Mouse (Mus musculus) hindbrain, embryonic 12.5 days (tissue): ENCODE results near the gene Qrsl1. TPM values are rescaled to one million over a fixed set of nuclear protein-coding genes. Genes with fewer than 3 reads are reported as not detected.
"Not testable (repeated sequence)": the region's sequence is repeated elsewhere in the genome, so short reads cannot be mapped to it uniquely, and the experiment has no call there.

ENCODE experiments used
- ATAC-seq: fragments of 200-750 bp; cut with Nextera tagmentation; 2 replicates; pipeline ENCODE4 v1.8.0; 2017; ENCODE audit warnings: moderate TSS enrichment; ENCODE audit not compliant: low FRiP score
- H3K27ac ChIP-seq: fragments of 300-500 bp; sonication (generic); 2 replicates; pipeline ENCODE4 v1.5.1; 2016; ENCODE audit warnings: mild to moderate bottlenecking
- H3K27me3 ChIP-seq: fragments of 300-500 bp; sonication (generic); 2 replicates; pipeline ENCODE4 v1.6.1; 2016; ENCODE audit warnings: mild to moderate bottlenecking
- H3K36me3 ChIP-seq: fragments of 300-500 bp; sonication (generic); 2 replicates; pipeline ENCODE4 v1.6.1; 2016; ENCODE audit warnings: mild to moderate bottlenecking
- H3K4me1 ChIP-seq: fragments of 300-500 bp; sonication (generic); 2 replicates; pipeline ENCODE4 v1.6.1; 2016
- H3K4me2 ChIP-seq: fragments of 300-500 bp; sonication (generic); replicated peaks from 2 replicates; pipeline ENCODE4 v1.6.1; 2016; ENCODE audit warnings: mild to moderate bottlenecking
- H3K4me3 ChIP-seq: fragments of 300-500 bp; sonication (generic); 2 replicates; pipeline ENCODE4 v1.5.1; 2016; ENCODE audit warnings: mild to moderate bottlenecking
- H3K9ac ChIP-seq: fragments of 300-500 bp; sonication (generic); 2 replicates; pipeline ENCODE4 v1.6.1; 2016; ENCODE audit warnings: mild to moderate bottlenecking, moderate library complexity
- H3K9me3 ChIP-seq: fragments of 300-500 bp; sonication (generic); replicated peaks from 2 replicates; pipeline ENCODE4 v1.6.1; 2016; ENCODE audit warnings: mild to moderate bottlenecking
- WGBS: fragments of 180-500 bp; shearing (Covaris S2); methylation state at CpG from one replicate; pipeline ENCODE4 v1.1.7; 2016; 5-methylcytosine and 5-hydroxymethylcytosine counted together
- polyA plus RNA-seq: library from polyadenylated mRNA; unstranded; fragments of >200 nt; fragmentation: Nextera tagmentation; extraction: Ambion mirVana; gene quantifications from 2 replicates; pipeline ENCODE4 v1.2.1, GENCODE M21; 2016

The Qrsl1 gene
- polyA plus RNA-seq = 22.7 and 24.1 TPM in 2 replicates

- no peaks in the 10 kb centered on the region for H3K9me3 ChIP-seq
- peak within 1 kb of the TSS; percentile 67 for H3K9ac ChIP-seq
- no peaks in the 10 kb centered on the region for H3K27me3 ChIP-seq
- ATAC-seq = peak; percentile 98
- WGBS = under 1% methylated on average over 40 of the region's 40 CpGs
- H3K4me3 ChIP-seq = peak within 1 kb of the TSS; percentile 79
- peak within 1 kb of the TSS; percentile 75 for H3K27ac ChIP-seq
- H3K36me3 ChIP-seq = no peaks in the 10 kb centered on the region
- peaks cover 12% of the 10 kb centered on the region for H3K4me1 ChIP-seq
- peak within 1 kb of the TSS; percentile 74 for H3K4me2 ChIP-seq
Observed at GRCm38 (mm10) chr10:43901578-43902194, at the start of gene Qrsl1, which contains the start of gene Rtn4ip1. Gene Qrsl1 (minus strand): TSS chr10:43901745. Gene Rtn4ip1 (plus strand): TSS chr10:43901807.

DNA sequence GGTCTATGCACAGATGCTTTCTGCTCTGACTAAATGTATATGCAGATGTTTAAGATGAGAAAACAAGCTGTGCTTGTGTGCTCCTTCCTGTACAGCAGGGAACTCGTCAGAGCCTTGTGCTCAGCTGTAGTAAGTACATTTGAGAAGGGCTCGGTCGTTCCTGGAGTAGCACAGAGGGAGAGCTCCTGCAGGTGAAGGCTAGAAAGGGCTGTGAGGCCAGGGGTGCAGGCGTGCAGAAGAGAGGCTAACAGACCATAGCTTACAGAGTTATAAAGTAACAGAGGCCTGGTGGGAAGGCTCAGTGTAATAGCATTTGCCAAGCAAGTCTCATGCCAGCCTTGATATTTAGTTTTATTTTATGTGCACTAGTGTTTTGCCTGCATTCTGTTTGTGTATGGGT is 43.9 kb upstream of the Qrsl1 start:
- no peaks in the 10 kb centered on the region for H3K9me3 ChIP-seq
- no peaks in the 10 kb centered on the region for H3K27me3 ChIP-seq
- H3K36me3 ChIP-seq = peaks cover 10% of the 10 kb centered on the region; the same call in 1 of the 2 replicates
- no peak overlapping the region for H3K4me2 ChIP-seq
- no peak for ATAC-seq
- no peak overlapping the region for H3K9ac ChIP-seq
- 0 out of 2 replicates have a peak, but pooled peaks cover 9% of the 10 kb centered on the region for H3K4me1 ChIP-seq
- H3K27ac ChIP-seq = no peak overlapping the region
- H3K4me3 ChIP-seq = no peak overlapping the region
- 80% methylated on average over 4 of the region's 4 CpGs for WGBS

- Histone ChIP-seq H3K4me3 (no peak overlapping the region), H3K27ac (no peak overlapping the region), H3K9me3 (no peaks in the 10 kb centered on the region), H3K4me1 (0 out of 2 replicates have a peak, but pooled peaks cover 9% of the 10 kb centered on the region), H3K4me2 (no peak overlapping the region), H3K9ac (no peak overlapping the region), H3K36me3 (peaks cover 10% of the 10 kb centered on the region; the same call in 1 of the 2 replicates), H3K27me3 (no peaks in the 10 kb centered on the region)
- 45% methylated on average over 4 of the region's 4 CpGs for WGBS
- ATAC-seq = no peak
Observed at GRCm38 (mm10) chr10:43943736-43944135, 42.2 kb upstream of the Qrsl1 start.

GRCm38 (mm10) chr10:43939136-43939662 is 37.7 kb upstream of the Qrsl1 start:
- no peak for ATAC-seq
- 79% methylated on average over 6 of the region's 6 CpGs for WGBS
- peaks cover 8% of the 10 kb centered on the region for H3K36me3 ChIP-seq
- no peaks in the 10 kb centered on the region for H3K9me3 ChIP-seq
- no peak overlapping the region for H3K9ac ChIP-seq
- H3K4me2 ChIP-seq = no peak overlapping the region
- H3K27me3 ChIP-seq = no peaks in the 10 kb centered on the region
- 0 out of 2 replicates have a peak, but pooled peaks cover 9% of the 10 kb centered on the region for H3K4me1 ChIP-seq
- H3K4me3 ChIP-seq = no peak overlapping the region
- no peak overlapping the region for H3K27ac ChIP-seq

DNA sequence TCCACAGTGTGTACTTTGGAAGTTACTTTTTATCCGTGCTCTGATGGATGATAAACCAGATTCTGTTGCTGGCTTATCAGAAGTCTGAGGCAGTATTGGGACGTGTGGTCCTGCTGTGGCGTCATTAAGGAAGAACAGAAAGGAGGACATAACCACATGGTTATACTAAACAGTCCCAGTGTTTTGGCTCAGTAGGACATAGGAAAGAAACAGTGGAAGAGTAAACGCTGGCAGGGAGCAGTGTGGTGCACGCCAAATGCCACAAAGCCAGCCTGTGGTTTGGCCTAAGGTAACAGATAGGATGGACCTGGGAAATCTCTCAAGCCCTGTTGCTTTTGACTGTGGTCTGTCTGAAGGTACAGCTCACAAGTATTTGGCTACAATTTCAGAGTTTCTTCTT is 27.1 kb upstream of the Qrsl1 start:
- no peak for ATAC-seq
- Histone ChIP-seq H3K36me3 (peaks cover 13% of the 10 kb centered on the region; the same call in 1 of the 2 replicates), H3K9ac (no peak overlapping the region), H3K4me1 (no peaks in the 10 kb centered on the region), H3K27me3 (no peaks in the 10 kb centered on the region), H3K4me2 (no peak overlapping the region), H3K9me3 (no peaks in the 10 kb centered on the region), H3K4me3 (no peak overlapping the region), H3K27ac (no peak overlapping the region)
- WGBS = 81% methylated on average over 5 of the region's 5 CpGs

DNA sequence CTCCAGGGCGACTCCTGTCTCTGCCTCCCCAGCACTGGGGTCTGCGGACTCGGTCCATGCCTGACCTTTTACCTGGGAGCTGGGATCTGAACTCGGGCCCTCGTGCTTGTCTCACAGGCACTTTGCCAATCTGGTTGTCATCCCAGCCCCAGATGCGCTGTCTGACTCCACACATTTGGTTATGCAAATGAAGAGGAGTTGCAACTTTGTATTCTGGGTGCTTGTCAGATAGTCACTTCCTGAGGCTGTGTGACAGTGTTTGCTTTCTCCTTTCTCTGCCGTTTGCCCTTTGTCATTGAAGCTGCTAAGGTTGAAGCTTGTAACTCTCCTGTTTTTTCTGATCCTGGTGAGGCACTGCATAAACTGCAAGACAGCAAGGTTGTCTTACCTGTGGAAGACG is 26.2 kb upstream of the Qrsl1 start:
- ATAC-seq = no peak
- Histone ChIP-seq H3K27me3 (no peaks in the 10 kb centered on the region), H3K36me3 (peaks cover 16% of the 10 kb centered on the region; the same call in 1 of the 2 replicates), H3K9me3 (no peaks in the 10 kb centered on the region), H3K4me3 (no peak overlapping the region), H3K27ac (no peak overlapping the region), H3K4me2 (no peak overlapping the region), H3K9ac (no peak overlapping the region), H3K4me1 (no peaks in the 10 kb centered on the region)
- 85% methylated on average over 8 of the region's 8 CpGs for WGBS

- peaks cover 16% of the 10 kb centered on the region; the same call in 1 of the 2 replicates for H3K36me3 ChIP-seq
- H3K9me3 ChIP-seq, H3K27ac ChIP-seq, H3K4me3 ChIP-seq, ATAC-seq, H3K27me3 ChIP-seq, H3K4me2 ChIP-seq, H3K4me1 ChIP-seq, H3K9ac ChIP-seq: not testable (repeated sequence)
- 93% methylated on average over 9 of the region's 9 CpGs for whole genome bisulfite sequencing
Observed at GRCm38 (mm10) chr10:43925776-43926175, 24.2 kb upstream of the Qrsl1 start.

DNA sequence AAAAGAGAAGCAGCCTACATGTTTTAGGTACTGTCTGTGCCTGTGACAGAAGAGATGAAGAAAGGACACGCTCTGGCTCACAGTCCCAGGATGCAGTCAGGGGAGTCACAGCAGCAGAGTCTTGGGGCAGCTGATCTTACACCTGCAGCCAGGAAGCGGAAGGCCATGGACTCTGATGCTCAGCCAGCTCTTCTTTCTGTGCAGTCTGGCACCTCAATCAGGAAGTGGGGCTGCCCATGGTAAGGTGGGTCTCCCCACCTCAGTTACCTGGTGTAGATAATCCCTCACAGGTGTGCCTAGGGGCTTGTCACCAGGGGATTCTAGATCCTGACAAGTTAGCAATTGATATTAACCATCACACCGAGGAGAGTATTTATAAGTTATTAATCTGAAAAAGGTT is 21.6 kb upstream of the Qrsl1 start:
- Histone ChIP-seq H3K27ac (no peak overlapping the region), H3K9me3 (no peaks in the 10 kb centered on the region), H3K4me2 (no peak overlapping the region), H3K9ac (no peak overlapping the region), H3K27me3 (no peaks in the 10 kb centered on the region), H3K36me3 (0 out of 2 replicates have a peak, but pooled peaks cover 4% of the 10 kb centered on the region), H3K4me1 (no peaks in the 10 kb centered on the region), H3K4me3 (no peak overlapping the region)
- ATAC-seq = no peak
- WGBS = 91% methylated on average over 3 of the region's 3 CpGs

- Histone ChIP-seq H3K4me1 (no peaks in the 10 kb centered on the region), H3K4me3 (no peak overlapping the region), H3K4me2 (no peak overlapping the region), H3K27ac (no peak overlapping the region), H3K27me3 (no peaks in the 10 kb centered on the region), H3K9ac (no peak overlapping the region), H3K9me3 (no peaks in the 10 kb centered on the region), H3K36me3 (0 out of 2 replicates have a peak, but pooled peaks cover 3% of the 10 kb centered on the region)
- 40% methylated on average over 17 of the region's 17 CpGs for WGBS
- no peak for ATAC-seq
Observed at GRCm38 (mm10) chr10:43918696-43919608, 17.4 kb upstream of the Qrsl1 start.

- no peak overlapping the region for H3K4me3 ChIP-seq
- H3K36me3 ChIP-seq = 0 out of 2 replicates have a peak, but pooled peaks cover 4% of the 10 kb centered on the region
- H3K27me3 ChIP-seq = no peaks in the 10 kb centered on the region
- no peak overlapping the region for H3K4me2 ChIP-seq
- no peak for ATAC-seq
- 76% methylated on average over 2 of the region's 2 CpGs for WGBS
- no peaks in the 10 kb centered on the region for H3K9me3 ChIP-seq
- no peak overlapping the region for H3K27ac ChIP-seq
- H3K4me1 ChIP-seq = no peaks in the 10 kb centered on the region
- H3K9ac ChIP-seq = no peak overlapping the region
Observed at GRCm38 (mm10) chr10:43916737-43917136, 15.2 kb upstream of the Qrsl1 start.

GRCm38 (mm10) chr10:43916181-43916580 is 14.6 kb upstream of the Qrsl1 start:
- no peak for ATAC-seq
- Histone ChIP-seq H3K9me3 (no peaks in the 10 kb centered on the region), H3K36me3 (0 out of 2 replicates have a peak, but pooled peaks cover 7% of the 10 kb centered on the region), H3K9ac (no peak overlapping the region), H3K27me3 (no peaks in the 10 kb centered on the region), H3K4me3 (no peak overlapping the region), H3K4me2 (no peak overlapping the region), H3K27ac (no peak overlapping the region), H3K4me1 (no peaks in the 10 kb centered on the region)
- WGBS = 84% methylated on average over 12 of the region's 12 CpGs

GRCm38 (mm10) chr10:43912236-43912635 is 10.7 kb upstream of the Qrsl1 start:
- Histone ChIP-seq H3K9me3 (no peaks in the 10 kb centered on the region), H3K4me1 (no peaks in the 10 kb centered on the region), H3K27ac (no peak overlapping the region), H3K4me3 (no peak overlapping the region), H3K9ac (no peak overlapping the region), H3K36me3 (peaks cover 7% of the 10 kb centered on the region; the same call in 1 of the 2 replicates), H3K4me2 (no peak overlapping the region), H3K27me3 (no peaks in the 10 kb centered on the region)
- WGBS = 77% methylated on average over 3 of the region's 3 CpGs
- no peak for ATAC-seq
